In genomic region chr4:120755299-120755698, GRCm38 (mm10) we compare ENCODE assay signal across 8 mouse cellular contexts. TPM values are rescaled to one million over a fixed set of nuclear protein-coding genes. Genes with fewer than 3 reads are reported as not detected.
DNase-seq lines count a peak whose midpoint lies in the region; ATAC-seq and TF ChIP-seq lines count a peak whose summit lies in the region.

No protein-coding gene starts in this region.

- no peak overlapping the region for H3K4me3 ChIP-seq in intestine, postnatal 0 days (ENCODE audit: low read depth, low read length)
- no peak overlapping the region for H3K4me3 ChIP-seq in neural tube, embryonic 11.5 days (ENCODE audit: low read depth, low read length)

- DNase-seq in A20 (ENCODE audit: low read depth, low spot score) (peak; percentile 72), NIH3T3 (ENCODE audit: low read depth) (peak; percentile 85)
- peak; percentile 93 to 95 for DNase-seq in cerebellum, postnatal 10 days
- peak; percentile 70 to 76 for DNase-seq in frontal cortex, postnatal 36 days (ENCODE audit: low spot score in 2 of 2)
- peak; percentile 67 to 75 for DNase-seq in left cerebral cortex, postnatal 25 days (ENCODE audit: low spot score in 2 of 2)
- peak; percentile 73 for DNase-seq in neural tube, embryonic 11.5 days (ENCODE audit: low spot score)
- peak; percentile 35 to 40 for DNase-seq in thymus, adult 18-20 months

- WGBS in intestine, postnatal 0 days, result 0% methylated on average over 1 of the region's 1 CpGs
- WGBS in neural tube, embryonic 11.5 days, result 0% methylated on average over 1 of the region's 1 CpGs

- TF ChIP-seq CTCF in intestine, postnatal 0 days (IDR thresholded peaks at IDR 0.05; ENCODE audit: low read depth), result peak; percentile 90

- intact Hi-C loops in left cerebral cortex, postnatal 25 days (cut with DNase I), result no loop called here

- no peak overlapping the region for H3K9ac ChIP-seq in intestine, postnatal 0 days (ENCODE audit: low read depth, low read length)
- no peak overlapping the region for H3K9ac ChIP-seq in neural tube, embryonic 11.5 days (ENCODE audit: low read length)

- peaks cover 4% of the 10 kb centered on the region; the same call in 1 of the 2 replicates for H3K27me3 ChIP-seq in intestine, postnatal 0 days (replicated peaks; ENCODE audit: control insufficient read depth, insufficient read depth, low read length)
- H3K27me3 ChIP-seq in neural tube, embryonic 11.5 days (ENCODE audit: control insufficient read depth, insufficient read depth, low read length), result peaks cover 2% of the 10 kb centered on the region; the same call in 1 of the 2 replicates

- no peaks in the 10 kb centered on the region for H3K4me1 ChIP-seq in intestine, postnatal 0 days (replicated peaks; ENCODE audit: control insufficient read depth, insufficient read depth, low read length)
- no peaks in the 10 kb centered on the region for H3K4me1 ChIP-seq in neural tube, embryonic 11.5 days (ENCODE audit: control insufficient read depth, insufficient read depth, low read length)

- no peak overlapping the region for H3K4me2 ChIP-seq in intestine, postnatal 0 days (replicated peaks; ENCODE audit: low read depth)
- H3K4me2 ChIP-seq in neural tube, embryonic 11.5 days (ENCODE audit: low read depth), result no peak overlapping the region

- peaks cover 31% of the 10 kb centered on the region for H3K36me3 ChIP-seq in intestine, postnatal 0 days (ENCODE audit: control insufficient read depth, insufficient read depth)
- H3K36me3 ChIP-seq in neural tube, embryonic 11.5 days (ENCODE audit: control insufficient read depth, insufficient read depth, low read length), result peaks cover 5% of the 10 kb centered on the region

- ATAC-seq in intestine, postnatal 0 days, result 0 out of 2 replicates have a peak, but pooled peaks have one; percentile 48
- ATAC-seq in neural tube, embryonic 11.5 days (ENCODE audit: insufficient read depth, low FRiP score, low TSS enrichment), result no peak

- H3K9me3 ChIP-seq in intestine, postnatal 0 days (ENCODE audit: control insufficient read depth), result no peaks in the 10 kb centered on the region
- H3K9me3 ChIP-seq in neural tube, embryonic 11.5 days (ENCODE audit: control insufficient read depth, low read length), result no peaks in the 10 kb centered on the region

- H3K27ac ChIP-seq in intestine, postnatal 0 days (ENCODE audit: low read depth, low read length), result no peak overlapping the region
- no peak overlapping the region for H3K27ac ChIP-seq in neural tube, embryonic 11.5 days (ENCODE audit: low read depth, low read length)

RNA-seq across cellular contexts. Expression of gene Kcnq4, which starts 6.9 kb away (rescaled TPM):
- polyA plus RNA-seq in intestine, postnatal 0 days (2015; fragmentation: Nextera tagmentation; extraction: Ambion mirVana), result 1.6 and 2.0 TPM in 2 replicates
- total RNA-seq in left cerebral cortex, postnatal 25 days (2021), result 1 to 10 TPM; 7.4 to 8.5 TPM
- polyA plus RNA-seq in neural tube, embryonic 11.5 days (2014; fragmentation: Nextera tagmentation; extraction: Ambion mirVana), result 2.9 and 3.3 TPM in 2 replicates

Comparison
In these comparisons a context has a peak if more than half of its experiments do, and no peak if none do; other contexts are left out.
1. DNase-seq: peak in every context shown above with its lines; median percentile 94 in cerebellum, postnatal 10 days; 85 in NIH3T3; 73 in frontal cortex, postnatal 36 days; 73 in neural tube, embryonic 11.5 days; 72 in A20; 71 in left cerebral cortex, postnatal 25 days; 38 in thymus, adult 18-20 months.